Mouse (Mus musculus) ES-E14 (cell line): ENCODE data around the gene Cptp. TPM values are rescaled to one million over a fixed set of nuclear protein-coding genes. Genes with fewer than 3 reads are reported as not detected.

ENCODE experiments used
- DNase-seq: peaks from one replicate; pipeline ENCODE4 v3.0.0-alpha.2; 2013; ENCODE audit warnings: low read depth, low spot score
- H3K27ac ChIP-seq: 2 replicates; pipeline ENCODE4 v1.5.1; 2012; ENCODE audit warnings: low read depth, mild to moderate bottlenecking, low read length, moderate library complexity, mixed read lengths; ENCODE audit not compliant: poor library complexity, insufficient read depth, severe bottlenecking
- H3K36me3 ChIP-seq: 2 replicates; pipeline ENCODE4 v1.6.1; 2012; ENCODE audit warnings: mild to moderate bottlenecking, low read length, moderate library complexity, mixed read lengths; ENCODE audit not compliant: control insufficient read depth, poor library complexity, insufficient read depth, severe bottlenecking
- H3K4me1 ChIP-seq, 2 experiments: fragments of 150-350 bp in 1 of 2; sonication (generic) in 1 of 2; 2 replicates each; pipeline ENCODE4 v1.6.1; 2012; ENCODE audit warnings: low read length in 2 of 2, mild to moderate bottlenecking in 1 of 2, mixed read lengths in 1 of 2; ENCODE audit not compliant: control insufficient read depth in 2 of 2, insufficient read depth in 2 of 2, poor library complexity in 1 of 2
- H3K4me3 ChIP-seq, 2 experiments: fragments of 150-350 bp in 1 of 2; sonication (generic) in 1 of 2; 2 replicates each; pipeline ENCODE4 v1.5.1; 2012; ENCODE audit warnings: low read length in 2 of 2, low read depth in 1 of 2, mild to moderate bottlenecking in 1 of 2, mixed read lengths in 1 of 2; ENCODE audit not compliant: insufficient read depth in 1 of 2, poor library complexity in 1 of 2, severe bottlenecking in 1 of 2
- H3K9ac ChIP-seq: 2 replicates; pipeline ENCODE4 v1.6.1; 2012; ENCODE audit warnings: low read depth, mild to moderate bottlenecking, low read length, mixed read lengths; ENCODE audit not compliant: poor library complexity, insufficient read depth, severe bottlenecking
- H3K9me3 ChIP-seq: fragments of 150-350 bp; sonication (generic); 2 replicates; pipeline ENCODE4 v1.6.1; 2012; ENCODE audit warnings: low read depth, mild to moderate bottlenecking, low read length; ENCODE audit not compliant: control insufficient read depth, insufficient read depth
- CHD2 ChIP-seq: IDR thresholded peaks from 2 replicates; pipeline ENCODE4 v1.6.1; 2014; ENCODE audit warnings: mild to moderate bottlenecking, low read depth, low read length, inconsistent platforms
- HCFC1 ChIP-seq: IDR thresholded peaks from 2 replicates; pipeline ENCODE4 v1.6.1; 2012; ENCODE audit warnings: low read length, inconsistent platforms, borderline replicate concordance; ENCODE audit not compliant: insufficient read depth
- MAFK ChIP-seq: IDR thresholded peaks from 2 replicates; pipeline ENCODE4 v1.6.1; 2014; ENCODE audit warnings: mild to moderate bottlenecking, low read depth, low read length, inconsistent platforms; ENCODE audit not compliant: insufficient read depth
- ZC3H11A ChIP-seq: IDR thresholded peaks from 2 replicates; pipeline ENCODE4 v1.6.1; 2012; ENCODE audit warnings: low read depth, mild to moderate bottlenecking, inconsistent platforms, low read length, borderline replicate concordance
- ZNF384 ChIP-seq: IDR thresholded peaks from 2 replicates; pipeline ENCODE4 v1.6.1; 2012; ENCODE audit warnings: low read depth, low read length, inconsistent platforms
- in situ Hi-C, 2 experiments: fragments of 600-800 bp; cut with MboI; formaldehyde crosslinking; loops; one replicate each; pipeline ENCODE4 v1.15.1; 2025; ENCODE audit warnings: low sequenced_read_pairs in 2 of 2, inconsistent platforms in 1 of 2; ENCODE audit not compliant: unreplicated experiment in 2 of 2
- total RNA-seq: library from RNA; depleted of rRNA; stranded (reverse); fragments of 300-350 nt; gene quantifications from 2 replicates; pipeline ENCODE4 v1.2.3, GENCODE M21; 2012

Gene Cptp
- total RNA-seq, 1 experiment = 10.1 TPM

DNA sequence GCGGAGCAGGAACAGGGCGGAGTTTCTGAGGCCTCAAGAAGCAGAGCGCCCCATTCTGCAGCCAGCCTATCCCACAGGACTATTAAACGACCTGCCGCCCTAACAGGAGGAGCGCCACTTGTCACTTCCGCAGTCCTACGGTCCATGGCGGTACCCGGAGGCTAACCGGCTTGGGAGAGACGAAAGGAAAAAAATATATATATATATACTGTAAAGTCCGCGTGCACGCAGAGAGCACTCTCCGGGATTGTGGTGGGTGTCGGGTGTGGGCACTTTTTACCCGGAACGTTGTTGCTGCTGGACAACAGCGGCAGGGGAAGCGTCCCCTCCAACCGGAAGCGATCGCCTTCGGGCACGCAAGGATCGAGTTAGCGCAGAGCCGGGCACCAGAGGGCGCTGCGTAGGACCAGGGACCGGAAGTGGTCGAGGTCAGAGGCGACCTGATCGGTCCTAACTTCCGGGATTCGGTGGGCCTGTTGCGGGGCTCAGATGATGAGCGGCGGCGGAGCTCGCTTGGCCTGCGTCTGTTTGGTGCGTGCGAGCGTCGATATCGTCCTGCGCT, 38.0 kb downstream of the Cptp start, which contains the start of gene Aurkaip1:
Aurkaip1 (plus strand) TSS at position 68 of the 562 bp plus-strand sequence.
- in situ Hi-C loops = no loop called here

DNA sequence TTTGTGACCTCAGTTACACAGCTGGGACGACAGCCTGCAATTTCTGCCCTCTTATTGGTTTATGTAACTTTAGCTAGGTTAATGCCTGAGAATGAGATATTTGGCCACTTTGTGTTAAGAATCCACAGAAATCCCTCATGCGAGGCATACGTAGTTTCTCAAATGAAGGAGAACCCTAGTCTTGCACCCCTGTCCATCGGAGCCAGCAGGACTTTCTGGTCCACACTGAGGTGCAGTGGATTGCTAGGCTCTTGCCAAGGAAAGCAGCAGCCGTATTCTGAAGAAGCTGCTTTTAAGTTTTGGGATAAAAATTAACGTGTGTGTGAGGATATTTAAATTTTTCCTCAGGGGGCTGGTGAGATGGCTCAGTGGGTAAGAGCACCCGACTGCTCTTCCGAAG, 38.6 kb downstream of the Cptp start:
- peaks cover 0 to 6% of the 10 kb centered on the region in 2 experiments; a peak in 1 of 4 replicates for H3K4me1 ChIP-seq
- H3K9me3 ChIP-seq = no peaks in the 10 kb centered on the region
- DNase-seq = no peak
- peak overlapping the region; percentile 17 to 64; a peak in 2 of 4 replicates for H3K4me3 ChIP-seq
- H3K9ac ChIP-seq = peak overlapping the region; percentile 47; the same call in 1 of the 2 replicates
- H3K36me3 ChIP-seq = peaks cover 2% of the 10 kb centered on the region; the same call in 1 of the 2 replicates
- H3K27ac ChIP-seq = 0 out of 2 replicates have a peak overlapping the region, but pooled peaks have one; percentile 24
- in situ Hi-C loops = no loop called here
- no peak for TF ChIP-seq ZNF384
- no peak for TF ChIP-seq CHD2
- TF ChIP-seq ZC3H11A = no peak
- no peak for TF ChIP-seq MAFK
- no peak for TF ChIP-seq HCFC1

More for the DNA sequence above, 38.0 kb downstream of the Cptp start, which contains the start of gene Aurkaip1:
- peaks cover 0 to 6% of the 10 kb centered on the region in 2 experiments; a peak in 1 of 4 replicates for H3K4me1 ChIP-seq
- H3K4me3 ChIP-seq = peak within 1 kb of the TSS; percentile 87 to 91
- DNase-seq = peak; percentile 94
- TF ChIP-seq CHD2 (0 out of 2 replicates have a peak, but pooled peaks have one; percentile 30), MAFK (no peak), HCFC1 (peak; percentile 75), ZNF384 (no peak), ZC3H11A (no peak)
- H3K9ac ChIP-seq = peak within 1 kb of the TSS; percentile 89
- peaks cover 2% of the 10 kb centered on the region; the same call in 1 of the 2 replicates for H3K36me3 ChIP-seq
- H3K9me3 ChIP-seq = no peaks in the 10 kb centered on the region
- peak within 1 kb of the TSS; percentile 72; the same call in 1 of the 2 replicates for H3K27ac ChIP-seq

DNA sequence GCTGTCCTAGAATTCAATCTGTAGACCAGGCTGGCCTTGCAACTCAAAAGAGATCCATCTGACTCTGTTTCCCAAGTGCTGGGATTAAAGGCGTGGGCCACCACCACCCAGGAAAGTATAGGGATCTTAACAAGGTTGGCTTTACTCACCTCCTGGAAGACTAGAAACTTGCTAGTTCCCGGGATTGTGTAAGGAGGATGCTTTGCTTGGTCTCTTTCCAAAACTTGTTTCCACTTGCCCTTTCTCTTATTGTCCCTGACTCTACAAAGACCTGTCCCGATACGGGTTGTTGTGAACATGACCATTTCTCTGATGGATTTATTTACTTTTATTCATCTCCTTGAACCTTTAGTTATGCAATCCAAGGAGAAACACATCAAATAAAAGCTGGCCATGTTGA, 39.4 kb downstream of the Cptp start:
- DNase-seq = no peak
- Histone ChIP-seq H3K4me3 (no peak overlapping the region), H3K27ac (no peak overlapping the region; the same call in 1 of the 2 replicates), H3K9me3 (no peaks in the 10 kb centered on the region), H3K36me3 (peaks cover 3% of the 10 kb centered on the region), H3K9ac (no peak overlapping the region), H3K4me1 (peaks cover 0 to 6% of the 10 kb centered on the region in 2 experiments; a peak in 1 of 4 replicates)
- TF ChIP-seq ZC3H11A = no peak
- TF ChIP-seq HCFC1 = no peak
- TF ChIP-seq CHD2 = no peak
- no peak for TF ChIP-seq ZNF384
- TF ChIP-seq MAFK = no peak
- in situ Hi-C loops = no loop called here

DNA sequence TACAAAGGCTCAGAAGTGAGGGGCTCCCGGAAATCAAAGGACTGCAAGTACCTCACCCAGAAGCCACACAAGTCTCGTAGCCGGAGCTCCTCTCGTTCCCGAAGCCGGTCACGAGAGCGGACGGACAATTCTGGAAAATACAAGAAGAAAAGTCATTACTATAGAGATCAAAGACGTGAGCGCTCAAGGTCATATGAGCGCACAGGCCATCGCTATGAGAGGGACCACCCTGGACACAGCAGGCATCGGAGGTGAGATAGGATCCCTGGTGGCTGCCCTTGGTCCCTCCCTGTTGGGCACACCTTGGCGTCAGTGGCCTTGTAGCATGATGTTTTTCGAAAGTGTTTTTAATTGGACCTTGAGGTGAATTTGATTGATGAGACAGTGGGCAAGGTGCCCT, 45.8 kb downstream of the Cptp start:
- no peak overlapping the region for H3K9ac ChIP-seq
- in situ Hi-C loops = no loop called here
- no peak for TF ChIP-seq HCFC1
- no peak for TF ChIP-seq ZNF384
- TF ChIP-seq MAFK = no peak
- TF ChIP-seq ZC3H11A = no peak
- no peak for TF ChIP-seq CHD2

DNA sequence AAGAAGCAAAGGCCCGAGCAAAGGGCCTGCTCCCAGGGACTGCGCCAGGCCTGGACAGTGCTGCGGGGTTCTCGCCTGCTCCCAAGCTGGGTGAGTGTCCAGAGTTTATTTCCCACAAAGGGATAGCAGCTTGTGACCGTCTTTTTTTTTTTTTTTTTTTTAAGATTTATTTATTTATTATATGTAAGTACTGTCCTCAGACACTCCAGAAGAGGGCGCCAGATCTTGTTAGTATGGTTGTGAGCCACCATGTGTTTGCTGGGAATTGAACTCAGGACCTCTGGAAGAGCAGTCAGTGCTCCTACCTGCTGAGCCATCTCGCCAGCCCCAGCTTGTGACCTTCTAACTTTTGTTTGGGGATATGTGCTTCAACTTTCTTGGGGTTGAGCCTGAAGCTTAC, 48.2 kb downstream of the Cptp start:
- no peak for DNase-seq
- Histone ChIP-seq H3K4me1 (peaks cover 0 to 2% of the 10 kb centered on the region in 2 experiments; a peak in 1 of 4 replicates), H3K4me3 (no peak overlapping the region), H3K9ac (no peak overlapping the region), H3K9me3 (no peaks in the 10 kb centered on the region), H3K27ac (no peak overlapping the region; the same call in 1 of the 2 replicates), H3K36me3 (peaks cover 55% of the 10 kb centered on the region)
- in situ Hi-C loops = no loop called here
- no peak for TF ChIP-seq HCFC1
- peak; percentile 45 for TF ChIP-seq ZNF384

More for the DNA sequence above, 45.8 kb downstream of the Cptp start:
- H3K4me3 ChIP-seq = no peak overlapping the region
- H3K4me1 ChIP-seq = no peaks in the 10 kb centered on the region
- H3K36me3 ChIP-seq = peaks cover 42% of the 10 kb centered on the region
- no peak overlapping the region for H3K27ac ChIP-seq
- no peaks in the 10 kb centered on the region for H3K9me3 ChIP-seq
- no peak for DNase-seq
